Comparison of ENCODE assay signal across 8 mouse cellular contexts in genomic region chr6:113494258-113494788, GRCm38 (mm10). TPM values are rescaled to one million over a fixed set of nuclear protein-coding genes. Genes with fewer than 3 reads are reported as not detected.
DNase-seq lines count a peak whose midpoint lies in the region; ATAC-seq and TF ChIP-seq lines count a peak whose summit lies in the region.

No protein-coding gene starts in this region.

- H3K27me3 ChIP-seq in cerebellum, adult 2 months (ENCODE audit: control insufficient read depth, insufficient read depth, low read length): no peaks in the 10 kb centered on the region
- H3K27me3 ChIP-seq in heart, embryonic 10.5 days (ENCODE audit: insufficient read depth, poor library complexity, severe bottlenecking): peaks cover 53% of the 10 kb centered on the region
- peaks cover 32% of the 10 kb centered on the region for H3K27me3 ChIP-seq in limb, embryonic 15.5 days
- H3K27me3 ChIP-seq in midbrain, embryonic 16.5 days (ENCODE audit: control insufficient read depth, insufficient read depth, low read depth, low read length): no peaks in the 10 kb centered on the region; the same call in 1 of the 2 replicates

- no peaks in the 10 kb centered on the region for H3K9me3 ChIP-seq in heart, embryonic 10.5 days
- no peaks in the 10 kb centered on the region for H3K9me3 ChIP-seq in limb, embryonic 15.5 days
- H3K9me3 ChIP-seq in midbrain, embryonic 16.5 days (replicated peaks; ENCODE audit: control insufficient read depth, low read length, poor library complexity, severe bottlenecking): no peaks in the 10 kb centered on the region

- H3K4me1 ChIP-seq in cerebellum, adult 2 months (ENCODE audit: control insufficient read depth, insufficient read depth, low read length): peaks cover 7% of the 10 kb centered on the region
- H3K4me1 ChIP-seq in embryonic fibroblast, embryonic 13.5 days (ENCODE audit: control insufficient read depth, insufficient read depth, low read length): no peaks in the 10 kb centered on the region
- H3K4me1 ChIP-seq in heart, embryonic 10.5 days: peaks cover 23% of the 10 kb centered on the region
- H3K4me1 ChIP-seq in limb, embryonic 15.5 days: peaks cover 15% of the 10 kb centered on the region
- peaks cover 6% of the 10 kb centered on the region; the same call in 1 of the 2 replicates for H3K4me1 ChIP-seq in midbrain, embryonic 16.5 days (ENCODE audit: control insufficient read depth, insufficient read depth, low read length)

- peaks cover 38% of the 10 kb centered on the region for H3K36me3 ChIP-seq in heart, embryonic 10.5 days
- H3K36me3 ChIP-seq in limb, embryonic 15.5 days: peaks cover 5% of the 10 kb centered on the region; the same call in 1 of the 2 replicates
- H3K36me3 ChIP-seq in midbrain, embryonic 16.5 days (ENCODE audit: control insufficient read depth, insufficient read depth, low read length): peaks cover 28% of the 10 kb centered on the region

- peak; percentile 47 to 62 for DNase-seq in cerebellum, adult 2 months
- DNase-seq in cerebellum, adult 11 months: no peak
- peak; percentile 90 for DNase-seq in heart, embryonic 10.5 days (ENCODE audit: low spot score)
- peak; percentile 80 for DNase-seq in kidney, adult 9 months
- peak; percentile 76 to 84 for DNase-seq in spleen, adult 18-20 months

- 13% methylated on average over 54 of the region's 54 CpGs for WGBS in cerebellum, adult 2 months
- under 1% methylated on average over 49 of the region's 54 CpGs for WGBS in heart, embryonic 10.5 days
- WGBS in limb, embryonic 15.5 days: 1% methylated on average over 54 of the region's 54 CpGs
- 2% methylated on average over 54 of the region's 54 CpGs for WGBS in midbrain, embryonic 16.5 days

- peak; percentile 54 for TF ChIP-seq CTCF in cerebellum, adult 2 months (IDR thresholded peaks at IDR 0.05; ENCODE audit: borderline replicate concordance, insufficient read depth, low read depth, low read length)
- peak; percentile 77 for TF ChIP-seq CTCF in embryonic fibroblast, embryonic 13.5 days (IDR thresholded peaks at IDR 0.05; ENCODE audit: borderline replicate concordance, insufficient read depth, low read length)

- H3K27ac ChIP-seq in cerebellum, adult 2 months (ENCODE audit: insufficient read depth, low read length): no peak overlapping the region
- H3K27ac ChIP-seq in embryonic fibroblast, embryonic 13.5 days (ENCODE audit: insufficient read depth, low read length): no peak overlapping the region
- peak overlapping the region; percentile 83 for H3K27ac ChIP-seq in heart, embryonic 10.5 days
- no peak overlapping the region for H3K27ac ChIP-seq in limb, embryonic 15.5 days
- peak overlapping the region; percentile 53; the same call in 1 of the 2 replicates for H3K27ac ChIP-seq in midbrain, embryonic 16.5 days (ENCODE audit: low read length)

- peak overlapping the region; percentile 60 for H3K4me2 ChIP-seq in limb, embryonic 15.5 days
- peak overlapping the region; percentile 52 for H3K4me2 ChIP-seq in midbrain, embryonic 16.5 days (ENCODE audit: low read length)

- no peak overlapping the region for H3K9ac ChIP-seq in limb, embryonic 15.5 days
- H3K9ac ChIP-seq in midbrain, embryonic 16.5 days (ENCODE audit: low read depth, low read length): peak overlapping the region; percentile 31; the same call in 1 of the 2 replicates

- peak; percentile 62; the same call in 1 of the 2 replicates for ATAC-seq in limb, embryonic 15.5 days (ENCODE audit: insufficient number of reproducible peaks, low FRiP score, low TSS enrichment, low read depth)
- ATAC-seq in midbrain, embryonic 16.5 days: peak; percentile 70

- 0 out of 2 replicates have a peak, but pooled peaks have one; percentile 29 for TF ChIP-seq POLR2A in cerebellum, adult 2 months (IDR thresholded peaks at IDR 0.05; ENCODE audit: borderline replicate concordance, insufficient read depth, low read length)
- 0 out of 2 replicates have a peak, but pooled peaks have one; percentile 40 for TF ChIP-seq POLR2A in embryonic fibroblast, embryonic 13.5 days (IDR thresholded peaks at IDR 0.05; ENCODE audit: low read depth, low read length)

- H3K4me3 ChIP-seq in cerebellum, adult 2 months (replicated peaks; ENCODE audit: insufficient read depth, low read depth, low read length): peak overlapping the region; percentile 5
- peak overlapping the region; percentile 6; the same call in 1 of the 2 replicates for H3K4me3 ChIP-seq in embryonic fibroblast, embryonic 13.5 days (ENCODE audit: insufficient read depth, low read length)
- H3K4me3 ChIP-seq in heart, embryonic 10.5 days: peak overlapping the region; percentile 62
- H3K4me3 ChIP-seq in limb, embryonic 15.5 days: peak overlapping the region; percentile 41
- peak overlapping the region; percentile 32 for H3K4me3 ChIP-seq in midbrain, embryonic 16.5 days (ENCODE audit: low read depth, low read length)

RNA-seq across cellular contexts. Expression of gene Prrt3, which starts 7.4 kb away (rescaled TPM):
- polyA plus RNA-seq in cerebellum, adult 2 months (2012; rRNA removed): 41.2 and 43.0 TPM in 2 replicates
- not detected in 2 replicates for polyA plus RNA-seq in embryonic fibroblast, embryonic 13.5 days (2011; ENCODE audit: insufficient read length, low read depth, missing spikeins)
- 0.32 and 0.41 TPM in 2 replicates for polyA plus RNA-seq in heart, embryonic 10.5 days (2016; fragmentation: Nextera tagmentation; extraction: Ambion mirVana)
- 0.44 and 0.61 TPM in 2 replicates for polyA plus RNA-seq in limb, embryonic 15.5 days (2015; fragmentation: Nextera tagmentation; extraction: Ambion mirVana)
- polyA plus RNA-seq in midbrain, embryonic 16.5 days (2015; fragmentation: Nextera tagmentation; extraction: Ambion mirVana): 13.5 and 14.4 TPM in 2 replicates

RNA-seq across cellular contexts. Expression of gene Creld1, which starts 11.2 kb away (rescaled TPM):
- polyA plus RNA-seq in cerebellum, adult 2 months (2012; rRNA removed): 57.4 and 58.1 TPM in 2 replicates
- polyA plus RNA-seq in embryonic fibroblast, embryonic 13.5 days (2011; ENCODE audit: insufficient read length, low read depth, missing spikeins): 27.5 and 34.4 TPM in 2 replicates
- 42.1 and 57.8 TPM in 2 replicates for polyA plus RNA-seq in heart, embryonic 10.5 days (2016; fragmentation: Nextera tagmentation; extraction: Ambion mirVana)
- 22.1 and 27.2 TPM in 2 replicates for polyA plus RNA-seq in limb, embryonic 15.5 days (2015; fragmentation: Nextera tagmentation; extraction: Ambion mirVana)
- 77.7 and 80.5 TPM in 2 replicates for polyA plus RNA-seq in midbrain, embryonic 16.5 days (2015; fragmentation: Nextera tagmentation; extraction: Ambion mirVana)

RNA-seq across cellular contexts. Expression of gene Il17rc, which starts 23.1 kb away (rescaled TPM):
- polyA plus RNA-seq in cerebellum, adult 2 months (2012; rRNA removed): 6.6 and 7.5 TPM in 2 replicates
- polyA plus RNA-seq in embryonic fibroblast, embryonic 13.5 days (2011; ENCODE audit: insufficient read length, low read depth, missing spikeins): 20.7 and 23.5 TPM in 2 replicates
- 4.3 and 4.5 TPM in 2 replicates for polyA plus RNA-seq in heart, embryonic 10.5 days (2016; fragmentation: Nextera tagmentation; extraction: Ambion mirVana)
- 58.4 and 63.5 TPM in 2 replicates for polyA plus RNA-seq in limb, embryonic 15.5 days (2015; fragmentation: Nextera tagmentation; extraction: Ambion mirVana)
- 2.7 and 4.3 TPM in 2 replicates for polyA plus RNA-seq in midbrain, embryonic 16.5 days (2015; fragmentation: Nextera tagmentation; extraction: Ambion mirVana)

RNA-seq across cellular contexts. Expression of gene Il17re, which starts 36.0 kb away (rescaled TPM):
- polyA plus RNA-seq in cerebellum, adult 2 months (2012; rRNA removed): 4.8 and 9.2 TPM in 2 replicates
- not detected in 2 replicates for polyA plus RNA-seq in embryonic fibroblast, embryonic 13.5 days (2011; ENCODE audit: insufficient read length, low read depth, missing spikeins)
- 1.9 and 3.6 TPM in 2 replicates for polyA plus RNA-seq in heart, embryonic 10.5 days (2016; fragmentation: Nextera tagmentation; extraction: Ambion mirVana)
- 8.9 and 9.7 TPM in 2 replicates for polyA plus RNA-seq in limb, embryonic 15.5 days (2015; fragmentation: Nextera tagmentation; extraction: Ambion mirVana)
- polyA plus RNA-seq in midbrain, embryonic 16.5 days (2015; fragmentation: Nextera tagmentation; extraction: Ambion mirVana): 0.16 TPM in 1 of 2 replicates, not detected in the other

RNA-seq across cellular contexts. Expression of gene Emc3, which starts 37.1 kb away (rescaled TPM):
- 91.7 and 96.7 TPM in 2 replicates for polyA plus RNA-seq in cerebellum, adult 2 months (2012; rRNA removed)
- polyA plus RNA-seq in embryonic fibroblast, embryonic 13.5 days (2011; ENCODE audit: insufficient read length, low read depth, missing spikeins): 79.5 and 90.5 TPM in 2 replicates
- polyA plus RNA-seq in heart, embryonic 10.5 days (2016; fragmentation: Nextera tagmentation; extraction: Ambion mirVana): 88.0 and 90.2 TPM in 2 replicates
- polyA plus RNA-seq in limb, embryonic 15.5 days (2015; fragmentation: Nextera tagmentation; extraction: Ambion mirVana): 106 and 110 TPM in 2 replicates
- polyA plus RNA-seq in midbrain, embryonic 16.5 days (2015; fragmentation: Nextera tagmentation; extraction: Ambion mirVana): 112 and 116 TPM in 2 replicates

Comparison
In these comparisons a context has a peak if more than half of its experiments do, and no peak if none do; other contexts are left out.
1. H3K27ac ChIP-seq: peak in heart, embryonic 10.5 days (single experiment) and midbrain, embryonic 16.5 days (single experiment); none in cerebellum, adult 2 months (single experiment), embryonic fibroblast, embryonic 13.5 days (single experiment) and limb, embryonic 15.5 days (single experiment).
2. H3K4me3 ChIP-seq: peak in every context shown above with its lines; median percentile 62 in heart, embryonic 10.5 days; 41 in limb, embryonic 15.5 days; 32 in midbrain, embryonic 16.5 days; 6 in embryonic fibroblast, embryonic 13.5 days; 5 in cerebellum, adult 2 months.